Mouse (Mus musculus) cerebellum, adult 2 months (tissue): ENCODE results near the gene Kdelc1. TPM values are rescaled to one million over a fixed set of nuclear protein-coding genes. Genes with fewer than 3 reads are reported as not detected.
A peak's percentile ranks its signal among the peaks of the same experiment; 100 is the strongest.

ENCODE experiments used
- DNase-seq, 2 experiments: peaks; one replicate each; pipeline ENCODE4 v3.0.0; 2021
- H3K27ac ChIP-seq: fragments of 200-500 bp; 2 replicates; pipeline ENCODE4 v1.5.1; 2012; ENCODE audit warnings: low read length, control low read depth, inconsistent platforms; ENCODE audit not compliant: insufficient read depth
- H3K27me3 ChIP-seq: fragments of 200-500 bp; 2 replicates; pipeline ENCODE4 v1.6.1; 2012; ENCODE audit warnings: inconsistent platforms, mild to moderate bottlenecking, low read length, moderate library complexity; ENCODE audit not compliant: control insufficient read depth, insufficient read depth
- H3K4me1 ChIP-seq: fragments of 200-500 bp; 2 replicates; pipeline ENCODE4 v1.6.1; 2011; ENCODE audit warnings: low read length; ENCODE audit not compliant: control insufficient read depth, insufficient read depth
- H3K4me3 ChIP-seq: fragments of 200-500 bp; replicated peaks from 2 replicates; pipeline ENCODE3; 2011; ENCODE audit warnings: mild to moderate bottlenecking, low read depth, low read length, control low read depth; ENCODE audit not compliant: insufficient read depth
- CTCF ChIP-seq: fragments of 200-500 bp; IDR thresholded peaks from 2 replicates; pipeline ENCODE4 v1.5.1; 2011; ENCODE audit warnings: low read depth, mild to moderate bottlenecking, control low read depth, low read length, moderate library complexity, borderline replicate concordance; ENCODE audit not compliant: insufficient read depth
- POLR2A ChIP-seq: fragments of 200-500 bp; IDR thresholded peaks from 2 replicates; pipeline ENCODE4 v1.6.1; 2011; ENCODE audit warnings: low read length, control low read depth, borderline replicate concordance; ENCODE audit not compliant: insufficient read depth
- WGBS: fragments of 180-500 bp; shearing (Covaris S2); methylation state at CpG from one replicate; pipeline ENCODE4 v1.1.7; 2018; 5-methylcytosine and 5-hydroxymethylcytosine counted together
- polyA plus RNA-seq: library from polyadenylated mRNA; depleted of rRNA; stranded (reverse); fragments of >200 nt; gene quantifications from 2 replicates; pipeline ENCODE4 v1.2.3, GENCODE M21; 2012

Gene Kdelc1
- polyA plus RNA-seq, 1 experiment, result 14.6 TPM

DNA sequence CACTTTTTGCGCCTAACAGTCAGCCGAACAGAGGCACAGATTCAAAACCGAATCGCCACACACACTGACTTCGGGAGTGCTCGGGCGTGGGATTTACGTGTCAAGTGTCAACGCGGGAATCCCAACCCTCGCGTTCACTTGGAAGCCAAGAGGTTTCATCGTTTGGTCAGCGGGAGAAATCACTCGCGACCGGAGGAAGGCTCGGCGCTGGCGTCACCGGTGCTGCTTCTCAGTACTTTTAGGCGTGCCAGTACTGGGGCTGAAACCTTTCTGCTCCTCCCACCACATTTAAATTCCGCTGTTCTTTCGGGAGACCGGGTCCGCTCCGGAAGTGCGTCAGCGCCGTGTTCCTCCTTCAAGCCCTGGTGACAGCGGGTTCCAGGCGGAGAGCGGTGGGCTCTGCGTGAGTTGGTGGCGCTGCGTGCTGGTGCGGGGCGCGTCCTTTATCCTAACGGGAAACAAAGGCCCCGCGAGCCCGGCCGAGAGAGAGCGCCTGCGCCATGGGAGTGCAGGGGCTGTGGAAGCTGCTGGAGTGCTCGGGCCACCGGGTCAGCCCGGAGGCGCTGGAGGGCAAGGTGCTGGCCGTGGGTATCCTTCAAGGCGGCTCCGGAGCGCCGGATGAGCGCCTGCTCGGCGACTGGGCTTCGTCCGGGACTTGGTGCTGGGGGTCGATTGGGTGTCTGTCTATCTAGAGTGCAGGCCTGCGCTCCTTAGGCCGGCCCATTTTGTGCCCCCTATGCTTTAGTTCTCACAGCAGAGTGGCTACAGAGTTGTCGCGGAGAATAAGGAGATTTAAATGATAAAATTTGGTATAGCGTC, 29.2 kb upstream of the Kdelc1 start, which contains the start of gene Ercc5:
Gene Ercc5, plus strand, starts transcription at position 182 of the 819 bp plus-strand sequence.
- WGBS, result under 1% methylated on average over 66 of the region's 66 CpGs
- peak; percentile 87 to 88 for DNase-seq
- H3K27me3 ChIP-seq, result no peaks in the 10 kb centered on the region

DNA sequence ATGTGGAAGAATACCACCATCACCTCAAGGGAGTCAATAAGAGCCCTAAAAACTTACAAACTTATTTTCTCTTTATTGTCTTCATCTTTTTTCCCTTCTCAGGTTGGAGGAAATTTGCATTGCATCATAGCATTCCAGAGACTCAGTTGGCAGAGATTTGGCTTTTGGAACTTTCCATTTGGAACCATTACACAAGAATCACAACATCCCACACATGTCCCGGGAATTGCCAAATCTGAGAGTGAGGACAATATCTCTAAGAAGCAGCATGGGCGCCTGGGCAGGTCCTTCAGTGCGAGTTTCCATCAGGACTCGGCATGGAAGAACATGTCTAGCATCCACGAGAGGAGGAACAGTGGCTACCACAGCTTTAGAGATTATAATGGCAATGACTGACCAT, 24.1 kb upstream of the Kdelc1 start:
- no peak overlapping the region for H3K4me3 ChIP-seq
- H3K4me1 ChIP-seq, result no peaks in the 10 kb centered on the region
- H3K27ac ChIP-seq, result no peak overlapping the region
- TF ChIP-seq CTCF, result no peak
- TF ChIP-seq POLR2A, result no peak
- no peak for DNase-seq
- H3K27me3 ChIP-seq, result no peaks in the 10 kb centered on the region
- 88% methylated on average over 5 of the region's 5 CpGs for WGBS

More for the DNA sequence above, 29.2 kb upstream of the Kdelc1 start, which contains the start of gene Ercc5:
- Histone ChIP-seq H3K4me3 (peak within 1 kb of the TSS; percentile 79), H3K27ac (peak within 1 kb of the TSS; percentile 81), H3K4me1 (no peaks in the 10 kb centered on the region)
- TF ChIP-seq POLR2A, result peak; percentile 89
- 0 out of 2 replicates have a peak, but pooled peaks have one; percentile 0 for TF ChIP-seq CTCF

DNA sequence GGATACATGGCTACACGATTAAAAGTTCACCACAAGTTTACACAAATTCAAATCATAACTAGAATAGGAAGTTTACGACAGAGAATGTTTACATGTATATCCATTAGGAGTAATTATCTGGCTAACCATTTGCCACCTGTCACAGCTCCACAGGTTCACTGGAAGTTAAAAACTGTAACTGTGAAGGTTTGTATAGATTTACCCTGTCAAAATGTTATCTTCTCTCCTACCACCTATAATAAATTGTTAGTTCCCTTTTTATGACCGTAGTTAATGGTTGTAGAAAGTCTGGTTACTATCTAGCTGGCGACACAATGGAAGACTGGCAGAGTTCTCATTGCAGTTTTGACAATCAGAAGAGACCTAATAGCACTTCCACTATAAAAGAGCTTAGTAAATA, 21.6 kb upstream of the Kdelc1 start:
- H3K27ac ChIP-seq, result no peak overlapping the region
- no peaks in the 10 kb centered on the region for H3K4me1 ChIP-seq
- no peak for DNase-seq
- no peaks in the 10 kb centered on the region for H3K27me3 ChIP-seq
- no peak overlapping the region for H3K4me3 ChIP-seq
- WGBS, result 92% methylated on average over 4 of the region's 4 CpGs
- no peak for TF ChIP-seq POLR2A
- TF ChIP-seq CTCF, result no peak

DNA sequence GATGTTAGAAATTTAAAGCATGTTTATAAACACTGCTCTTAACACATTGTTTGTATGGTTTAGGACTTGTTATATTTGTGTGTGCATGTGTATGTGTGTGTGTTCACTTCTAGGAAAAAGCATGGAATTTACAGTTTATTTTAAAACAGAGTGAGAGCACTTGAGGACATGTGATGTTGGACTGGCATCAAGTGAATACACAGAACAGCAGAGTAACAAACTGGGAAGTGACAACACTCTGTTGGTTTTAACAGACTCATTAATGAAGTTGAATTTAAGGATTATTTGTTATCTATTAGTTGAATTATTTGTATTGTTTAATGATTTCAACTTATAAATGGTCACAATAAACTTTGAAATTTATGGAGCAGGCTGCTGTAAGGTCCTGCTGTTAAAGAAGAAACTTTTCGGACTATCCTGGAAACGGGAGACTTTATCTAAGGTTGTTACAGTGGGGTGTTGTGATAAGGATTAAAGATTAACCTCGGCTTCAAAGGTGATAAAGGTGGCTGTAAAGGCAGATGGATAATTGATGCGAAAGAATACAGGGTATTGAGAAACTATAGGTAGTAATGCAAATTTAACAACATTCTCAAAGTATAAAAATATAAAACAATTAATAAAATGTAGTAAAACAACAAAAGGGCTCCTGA, 11.4 kb upstream of the Kdelc1 start:
- Histone ChIP-seq H3K4me3 (no peak overlapping the region), H3K4me1 (no peaks in the 10 kb centered on the region), H3K27me3 (no peaks in the 10 kb centered on the region), H3K27ac (no peak overlapping the region)
- TF ChIP-seq POLR2A (no peak), CTCF (no peak)
- no peak for DNase-seq
- 96% methylated on average over 4 of the region's 4 CpGs for whole genome bisulfite sequencing

DNA sequence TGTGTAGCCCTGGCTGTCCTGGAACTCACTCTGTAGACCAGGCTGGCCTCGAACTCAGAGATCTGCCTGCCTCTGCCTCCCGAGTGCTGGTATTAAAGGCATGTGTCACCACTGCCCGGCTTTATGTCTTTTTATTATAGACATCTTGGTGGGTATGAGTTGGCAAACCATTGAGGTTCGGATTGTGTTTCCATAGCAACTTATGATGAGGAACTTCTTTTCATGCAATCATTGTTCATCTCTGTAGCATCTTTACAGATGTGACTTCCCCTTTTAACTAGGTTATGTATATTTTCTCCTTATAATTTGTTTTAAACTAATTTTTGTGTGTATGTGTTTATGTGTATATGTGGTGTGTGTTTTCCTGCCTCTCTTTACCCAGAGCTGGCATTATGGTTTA, 7.0 kb upstream of the Kdelc1 start:
- DNase-seq, result no peak
- 91% methylated on average over 4 of the region's 4 CpGs for WGBS
- H3K4me3 ChIP-seq, result no peak overlapping the region
- H3K27me3 ChIP-seq, result no peaks in the 10 kb centered on the region
- TF ChIP-seq POLR2A (no peak), CTCF (no peak)
- H3K4me1 ChIP-seq, result no peaks in the 10 kb centered on the region; the same call in 1 of the 2 replicates
- no peak overlapping the region for H3K27ac ChIP-seq

DNA sequence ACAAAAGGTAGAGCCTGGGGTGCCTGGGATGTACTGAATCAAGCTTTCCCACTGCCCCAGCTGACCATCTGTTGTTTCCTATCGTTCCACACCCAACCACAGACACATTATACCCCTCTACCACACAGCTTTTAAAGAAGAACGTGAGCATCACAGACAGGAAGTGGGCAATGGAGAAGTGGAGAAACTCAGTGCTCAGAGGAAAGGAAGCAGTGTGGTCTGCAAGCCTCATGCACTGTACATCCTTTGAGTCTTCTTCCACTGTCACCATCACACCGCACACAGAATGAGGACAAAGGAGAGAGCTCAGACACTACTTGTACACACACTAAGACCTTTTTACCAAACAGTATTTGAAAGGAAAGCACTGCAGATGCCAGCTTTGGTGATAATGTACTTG, 3.6 kb upstream of the Kdelc1 start:
- Histone ChIP-seq H3K4me1 (no peaks in the 10 kb centered on the region; the same call in 1 of the 2 replicates), H3K27me3 (no peaks in the 10 kb centered on the region), H3K27ac (no peak overlapping the region), H3K4me3 (no peak overlapping the region)
- 53% methylated on average over 3 of the region's 3 CpGs for WGBS
- DNase-seq, result no peak
- no peak for TF ChIP-seq CTCF
- no peak for TF ChIP-seq POLR2A

DNA sequence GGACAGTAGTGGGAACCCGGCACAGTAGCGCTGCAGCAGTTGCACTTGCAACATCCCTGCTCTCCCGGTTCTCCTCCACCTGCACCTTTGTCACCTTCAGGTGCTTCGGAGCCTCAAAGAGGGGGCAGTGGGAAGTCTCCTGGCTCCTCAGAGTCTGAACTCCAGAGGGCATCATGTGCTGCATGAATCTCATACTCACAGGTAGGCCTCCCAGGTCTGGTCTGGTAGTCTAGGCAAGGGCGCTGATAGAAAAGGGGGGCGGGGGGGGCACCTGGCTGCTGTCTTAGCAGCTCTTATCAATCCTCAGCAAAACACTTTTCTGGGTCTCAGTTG, 1.4 kb upstream of the Kdelc1 start:
- no peaks in the 10 kb centered on the region for H3K27me3 ChIP-seq
- peak overlapping the region; percentile 91 for H3K27ac ChIP-seq
- DNase-seq, result no peak
- TF ChIP-seq CTCF, result no peak
- TF ChIP-seq POLR2A, result no peak
- H3K4me1 ChIP-seq, result no peaks in the 10 kb centered on the region; the same call in 1 of the 2 replicates
- WGBS, result 2% methylated on average over 6 of the region's 6 CpGs
- peak overlapping the region; percentile 88 for H3K4me3 ChIP-seq
